Mouse (Mus musculus) Patski (cell line): Measurements from ENCODE around the gene Ern1. TPM values are rescaled to one million over a fixed set of nuclear protein-coding genes. Genes with fewer than 3 reads are reported as not detected.

Source experiments
- ATAC-seq: fragments of 100-300 bp; one replicate; pipeline ENCODE4 v1.8.0; 2021
- CTCF ChIA-PET: fragments of 350-600 bp; sonication (Branson Sonifier 250); formaldehyde crosslinking; loops from one replicate; lab custom pipeline; 2022; ENCODE audit warnings: inconsistent platforms; lab: Charles Lee
- POLR2A ChIA-PET: fragments of 350-600 bp; sonication (Branson Sonifier 250); formaldehyde crosslinking; loops from one replicate; lab custom pipeline; 2022; ENCODE audit warnings: antibody characterized with exemption, inconsistent platforms; lab: Charles Lee
- DNase-seq: peaks from one replicate; pipeline ENCODE4 v3.0.0-alpha.2; 2011; ENCODE audit warnings: low read depth, low spot score
- H3K27me3 ChIP-seq: fragments of 371-371 bp; one replicate; pipeline ENCODE4 v1.5.1; 2021
- CTCF ChIP-seq: fragments of 100-300 bp; IDR thresholded peaks from one replicate; pipeline ENCODE4 v1.5.1; 2021
- in situ Hi-C: fragments of 300-500 bp; cut with MboI; formaldehyde crosslinking; loops from 3 replicates; pipeline ENCODE4 v1.11.1; 2018; ENCODE audit warnings: low pct_unique_long_range_greater_than_20kb, mixed read lengths
- polyA plus RNA-seq: library from polyadenylated mRNA; unstranded; gene quantifications from one replicate; pipeline ENCODE4 v1.2.3, GENCODE M21; 2021

The Ern1 gene
- polyA plus RNA-seq = 12.4 TPM

DNA sequence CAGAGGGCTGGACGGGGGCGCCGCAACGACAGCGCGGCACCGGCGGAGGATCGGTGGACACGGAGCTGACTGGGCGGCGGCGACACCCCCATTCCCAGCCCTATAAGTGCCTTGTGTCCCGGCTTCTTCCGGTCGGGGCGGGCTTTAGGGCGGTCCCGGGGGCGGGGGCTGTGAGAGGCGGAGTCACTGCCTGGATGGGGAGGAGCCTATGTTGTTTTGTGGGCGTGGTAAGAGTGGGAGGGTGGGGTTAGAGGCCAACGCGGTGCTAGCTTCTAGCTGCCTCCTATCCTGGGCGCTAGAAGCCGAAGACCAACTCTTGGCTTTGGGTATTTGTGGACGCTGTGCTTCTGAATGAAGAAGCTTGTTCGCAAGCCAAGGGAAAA lies at the start of gene Ern1:
Gene Ern1 (minus strand): TSS at position 120 of the 383 bp plus-strand sequence.
- ChIA-PET CTCF (interaction anchor here (2.5 kb wide), 1 partner anchor 69 kb away, joined by 10 read pairs; no protein-coding TSS in a partner anchor), POLR2A (interaction anchor here (1.0 to 2.1 kb wide), 3 partner anchors 12 to 61 kb away, joined by 3 to 6 read pairs (median 5); no protein-coding TSS in a partner anchor)
- ATAC-seq = peak; percentile 82
- no peak for TF ChIP-seq CTCF
- in situ Hi-C loops = no loop called here
- peak; percentile 46 for DNase-seq
- no peaks in the 10 kb centered on the region for H3K27me3 ChIP-seq

DNA sequence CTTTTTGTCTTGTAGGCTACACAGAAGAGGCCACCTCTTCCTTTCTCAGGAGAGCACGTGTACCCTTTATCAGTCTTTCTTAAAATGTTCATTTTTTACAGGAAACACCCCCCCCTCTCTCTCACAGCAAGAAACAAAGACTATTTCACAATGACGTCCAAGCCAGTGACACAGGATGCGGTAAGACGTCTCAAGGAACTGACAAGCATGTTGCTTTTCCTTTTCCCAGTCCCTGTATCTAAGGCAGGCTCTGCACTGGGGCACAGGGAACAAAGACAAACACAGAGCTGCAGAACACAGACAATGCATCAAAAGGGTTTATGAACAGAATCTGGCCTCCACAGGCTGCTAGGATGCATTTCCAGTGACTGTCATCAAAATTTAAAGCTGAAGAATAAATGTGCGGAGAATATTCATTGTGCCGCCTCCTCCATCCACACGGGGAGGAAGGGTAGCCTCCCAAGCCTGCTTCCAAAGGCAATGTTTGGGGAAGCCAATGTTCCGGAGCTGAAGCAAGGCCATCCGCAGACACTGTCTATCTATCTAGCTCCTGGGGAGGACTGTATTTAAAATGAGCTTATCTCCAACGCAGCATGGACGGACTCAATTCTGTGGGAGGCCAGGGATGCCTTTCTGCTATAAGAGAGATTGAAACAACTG lies 48.7 kb upstream of the Ern1 start:
- no peak for TF ChIP-seq CTCF
- in situ Hi-C loops = no loop called here
- no peaks in the 10 kb centered on the region for H3K27me3 ChIP-seq
- ATAC-seq (no peak), DNase-seq (no peak)
- CTCF ChIA-PET = no interaction called here
- POLR2A ChIA-PET = no interaction called here

GRCm38 (mm10) chr11:106535660-106536252 lies 48.1 kb upstream of the Ern1 start:
- ChIA-PET POLR2A (no interaction called here), CTCF (no interaction called here)
- no peaks in the 10 kb centered on the region for H3K27me3 ChIP-seq
- DNase-seq (no peak), ATAC-seq (no peak)
- no peak for TF ChIP-seq CTCF
- in situ Hi-C loops = no loop called here

GRCm38 (mm10) chr11:106532248-106532790 lies 44.7 kb upstream of the Ern1 start:
- in situ Hi-C loops = no loop called here
- ATAC-seq (no peak), DNase-seq (no peak)
- ChIA-PET POLR2A (no interaction called here), CTCF (no interaction called here)
- no peaks in the 10 kb centered on the region for H3K27me3 ChIP-seq
- no peak for TF ChIP-seq CTCF

GRCm38 (mm10) chr11:106529786-106530185 lies 42.1 kb upstream of the Ern1 start:
- ChIA-PET CTCF (interaction anchor here (1.5 kb wide), 1 partner anchor 99 kb away, joined by 5 read pairs; no protein-coding TSS in a partner anchor), POLR2A (interaction anchor here (0.6 kb wide), 1 partner anchor 213 kb away, joined by 3 read pairs; no protein-coding TSS in a partner anchor)
- no peaks in the 10 kb centered on the region for H3K27me3 ChIP-seq
- DNase-seq (no peak), ATAC-seq (no peak)
- no peak for TF ChIP-seq CTCF
- in situ Hi-C loops = no loop called here

GRCm38 (mm10) chr11:106529113-106529512 lies 41.5 kb upstream of the Ern1 start:
- no peak for TF ChIP-seq CTCF
- CTCF ChIA-PET = interaction anchor here (0.8 to 1.6 kb wide), 3 partner anchors 11 to 100 kb away, joined by 3 to 5 read pairs (median 5); no protein-coding TSS in a partner anchor
- H3K27me3 ChIP-seq = no peaks in the 10 kb centered on the region
- in situ Hi-C loops = no loop called here
- ATAC-seq (no peak), DNase-seq (no peak)
- POLR2A ChIA-PET = no interaction called here

DNA sequence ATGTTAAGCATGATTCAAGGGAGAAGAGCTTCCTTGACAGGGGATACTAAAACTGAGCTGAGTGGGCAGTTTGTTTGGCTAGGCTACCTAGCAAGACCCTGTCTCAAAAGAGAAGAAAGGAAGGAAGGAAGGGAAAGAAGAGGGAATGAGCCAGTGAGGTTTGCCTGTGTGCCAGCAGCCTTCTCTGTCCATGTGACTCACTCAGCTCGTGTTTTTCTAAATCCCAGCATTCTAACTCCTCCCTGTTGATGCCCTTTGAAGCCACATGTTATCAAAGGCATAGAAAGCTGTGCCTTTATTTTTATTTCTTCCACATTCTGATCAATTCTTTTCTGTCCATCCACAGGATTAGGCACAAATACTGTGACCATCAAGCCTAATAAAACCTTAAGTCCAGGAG lies 40.3 kb upstream of the Ern1 start:
- ATAC-seq (no peak), DNase-seq (no peak)
- in situ Hi-C loops = no loop called here
- H3K27me3 ChIP-seq = no peaks in the 10 kb centered on the region
- no peak for TF ChIP-seq CTCF
- POLR2A ChIA-PET = interaction anchor here (0.6 to 0.7 kb wide), 3 partner anchors 181 to 489 kb away, joined by 3 to 6 read pairs (median 5); no protein-coding TSS in a partner anchor
- CTCF ChIA-PET = interaction anchor here (1.6 kb wide), 1 partner anchor 10 kb away, joined by 5 read pairs; no protein-coding TSS in a partner anchor

DNA sequence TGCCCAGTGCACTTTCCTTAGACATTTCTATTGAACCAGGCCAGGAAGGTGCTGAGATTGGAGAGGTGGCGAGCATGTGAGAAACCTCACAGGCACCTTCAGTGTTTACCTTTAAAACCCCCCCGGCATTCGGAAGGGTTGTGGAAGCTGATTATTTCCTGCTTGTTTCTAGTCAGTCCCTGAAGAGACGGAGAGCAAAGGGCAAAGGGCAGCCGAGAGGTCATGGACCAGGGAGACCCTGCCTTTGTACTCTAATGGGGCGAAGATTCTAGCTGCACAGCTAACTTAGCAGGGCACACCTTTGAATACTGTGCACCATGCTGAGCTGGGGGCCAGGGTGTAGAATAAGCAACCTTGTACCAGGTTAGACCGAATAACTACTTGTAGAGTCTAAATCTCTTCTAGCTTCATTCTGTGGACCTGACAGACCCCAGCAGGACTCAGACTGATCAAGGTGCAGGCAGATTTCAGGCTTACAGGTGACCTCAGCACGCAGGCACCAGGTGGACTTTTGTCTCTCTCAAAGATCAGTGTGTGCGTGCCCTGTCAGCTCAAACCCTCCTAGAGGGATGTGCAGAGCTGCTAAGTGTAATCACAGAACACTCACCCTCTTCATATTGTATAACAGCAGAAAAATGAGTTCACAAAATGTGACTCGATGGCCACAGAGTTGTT lies 39.6 kb upstream of the Ern1 start:
- CTCF ChIA-PET = interaction anchor here (1.6 kb wide), 1 partner anchor 9 kb away, joined by 5 read pairs; no protein-coding TSS in a partner anchor
- no peak for TF ChIP-seq CTCF
- DNase-seq (no peak), ATAC-seq (no peak)
- no peaks in the 10 kb centered on the region for H3K27me3 ChIP-seq
- POLR2A ChIA-PET = no interaction called here
- in situ Hi-C loops = no loop called here

DNA sequence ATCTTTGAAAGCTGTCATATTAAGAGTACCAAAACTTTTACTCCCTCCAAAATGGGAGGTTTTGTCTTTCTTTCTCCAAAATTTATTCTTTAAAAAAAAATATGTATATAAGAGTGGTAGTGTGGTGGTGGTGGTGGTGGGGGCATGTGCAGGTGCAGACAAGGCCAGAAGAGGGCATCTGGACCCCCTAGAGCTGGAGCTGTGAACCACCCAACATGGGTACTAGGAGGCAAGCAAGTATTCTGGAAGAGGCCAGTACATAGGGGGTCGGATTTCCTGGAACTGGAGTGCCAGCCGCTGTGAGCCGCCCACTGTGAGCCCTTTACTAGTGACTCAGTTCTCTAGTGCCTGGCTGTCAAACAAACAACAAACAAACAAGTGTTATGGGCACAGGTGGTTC lies 34.9 kb upstream of the Ern1 start:
- ATAC-seq = no peak
- no peak for TF ChIP-seq CTCF
- ChIA-PET POLR2A (no interaction called here), CTCF (no interaction called here)
- in situ Hi-C loops = loop anchor here (25.0 kb wide), 1 partner anchor 240 kb away; the partner anchor contains the start of genes Milr1 and Pecam1
- no peaks in the 10 kb centered on the region for H3K27me3 ChIP-seq
- no peak for DNase-seq

DNA sequence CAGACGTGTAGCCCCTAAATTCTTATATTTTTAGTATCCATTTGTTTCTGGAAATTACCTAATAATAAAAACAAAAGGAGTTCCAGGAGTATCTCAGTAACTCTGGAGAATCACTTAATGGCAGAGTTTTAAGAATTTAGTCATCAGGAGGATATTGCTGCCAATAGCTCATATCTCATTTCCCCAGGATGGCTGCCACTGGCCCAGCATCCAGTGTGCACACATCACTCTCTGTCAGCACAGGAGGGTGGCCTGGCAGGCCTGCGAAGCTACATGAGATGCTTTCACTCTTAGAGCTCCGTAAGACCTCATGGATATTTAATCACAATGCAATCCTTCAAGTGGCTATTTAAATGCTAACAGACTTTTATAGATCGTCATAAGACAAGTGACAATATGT lies 34.0 kb upstream of the Ern1 start:
- ChIA-PET CTCF (no interaction called here), POLR2A (interaction anchor here (1.1 kb wide), 1 partner anchor 20 kb away, joined by 6 read pairs; no protein-coding TSS in a partner anchor)
- DNase-seq = no peak
- no peak for ATAC-seq
- in situ Hi-C loops = loop anchor here (25.0 kb wide), 1 partner anchor 241 kb away; the partner anchor contains the start of genes Milr1 and Pecam1
- no peak for TF ChIP-seq CTCF
- no peaks in the 10 kb centered on the region for H3K27me3 ChIP-seq
